Mouse (Mus musculus) left cerebral cortex, postnatal 25 days (tissue): ENCODE results near the gene Zbtb42. TPM values are rescaled to one million over a fixed set of nuclear protein-coding genes. Genes with fewer than 3 reads are reported as not detected.

ENCODE experiments used
- DNase-seq, 2 experiments: peaks; one replicate each; pipeline ENCODE4 v3.0.0; 2022; ENCODE audit warnings: low spot score in 2 of 2, mixed read lengths in 1 of 2
- intact Hi-C: fragments of 180-260 bp; cut with DNase I; formaldehyde crosslinking; loops from one replicate; pipeline ENCODE4 v1.15.1; 2025
- total RNA-seq, 2 experiments: library from RNA; stranded (reverse); gene quantifications; 2 replicates each; pipeline ENCODE4 v1.2.3; 2021

Gene Zbtb42
- total RNA-seq: 1 to 10 TPM in 1 of 2 experiments, under 1 TPM in 1; 0.76 to 1.3 TPM

- intact Hi-C loops: no loop called here
- DNase-seq: no peak
Measured at GRCm38 (mm10) chr12:112678555-112679026, at the start of gene Zbtb42. Gene Zbtb42 (plus strand): TSS chr12:112678828.

- intact Hi-C loops: loop anchor here (10.0 kb wide), 1 partner anchor 484 kb away; the partner anchor contains the start of gene Kif26a
Measured at GRCm38 (mm10) chr12:112628928-112629721, 49.5 kb upstream of the Zbtb42 start.

GRCm38 (mm10) chr12:112630029-112630428 lies 48.6 kb upstream of the Zbtb42 start:
- DNase-seq: no peak
- intact Hi-C loops: no loop called here

More at GRCm38 (mm10) chr12:112628928-112629721, 49.5 kb upstream of the Zbtb42 start:
- DNase-seq: peak; percentile 42 to 55

- no peak for DNase-seq
- intact Hi-C loops: no loop called here
Measured at GRCm38 (mm10) chr12:112630796-112631195, 47.8 kb upstream of the Zbtb42 start.

- DNase-seq: no peak
- intact Hi-C loops: no loop called here
Measured at GRCm38 (mm10) chr12:112631472-112631871, 47.2 kb upstream of the Zbtb42 start.

GRCm38 (mm10) chr12:112632084-112632777 lies 46.4 kb upstream of the Zbtb42 start:
- DNase-seq: no peak
- intact Hi-C loops: no loop called here

GRCm38 (mm10) chr12:112632907-112633306 lies 45.7 kb upstream of the Zbtb42 start:
- intact Hi-C loops: no loop called here
- DNase-seq: no peak

- intact Hi-C loops: no loop called here
- DNase-seq: no peak
Measured at GRCm38 (mm10) chr12:112633686-112634085, 44.9 kb upstream of the Zbtb42 start.

- no peak for DNase-seq
- intact Hi-C loops: no loop called here
Measured at GRCm38 (mm10) chr12:112639526-112639925, 39.1 kb upstream of the Zbtb42 start.

GRCm38 (mm10) chr12:112643126-112643525 lies 35.5 kb upstream of the Zbtb42 start:
- DNase-seq: no peak
- intact Hi-C loops: no loop called here

- intact Hi-C loops: no loop called here
- DNase-seq: peak; percentile 96 to 99
Measured at GRCm38 (mm10) chr12:112644180-112644854, 34.3 kb upstream of the Zbtb42 start, which contains the start of gene Siva1. Gene Siva1 (plus strand): TSS chr12:112644679.

GRCm38 (mm10) chr12:112644855-112645506 lies 33.6 kb upstream of the Zbtb42 start:
- DNase-seq: no peak
- intact Hi-C loops: no loop called here

GRCm38 (mm10) chr12:112646139-112646538 lies 32.5 kb upstream of the Zbtb42 start:
- intact Hi-C loops: no loop called here
- no peak for DNase-seq

GRCm38 (mm10) chr12:112648081-112648480 lies 30.5 kb upstream of the Zbtb42 start:
- intact Hi-C loops: no loop called here
- DNase-seq: no peak

GRCm38 (mm10) chr12:112651778-112652439 lies 26.7 kb upstream of the Zbtb42 start:
- intact Hi-C loops: no loop called here
- DNase-seq: no peak

- peak; percentile 83 to 89 for DNase-seq
- intact Hi-C loops: loop anchor here (1.0 kb wide), 2 partner anchors 22 to 54 kb away; no protein-coding TSS in a partner anchor
Measured at GRCm38 (mm10) chr12:112653157-112653824, 25.3 kb upstream of the Zbtb42 start.

- DNase-seq: no peak
- intact Hi-C loops: no loop called here
Measured at GRCm38 (mm10) chr12:112654076-112654475, 24.6 kb upstream of the Zbtb42 start.

GRCm38 (mm10) chr12:112658619-112659018 lies 20.0 kb upstream of the Zbtb42 start:
- intact Hi-C loops: no loop called here

More at GRCm38 (mm10) chr12:112658619-112659018, 20.0 kb upstream of the Zbtb42 start:
- DNase-seq: no peak
